Mouse (Mus musculus) brain, embryonic 14.5 days (tissue): Measurements from ENCODE around the gene Eya3.

Source experiments
- CTCF ChIP-seq: fragments of 200-500 bp; IDR thresholded peaks from 2 replicates; pipeline ENCODE4 v1.5.1; 2012; ENCODE audit warnings: inconsistent platforms, mild to moderate bottlenecking, moderate library complexity, borderline replicate concordance; ENCODE audit not compliant: insufficient read depth, insufficient read length; ENCODE audit errors: extremely low read depth
- POLR2A ChIP-seq: fragments of 200-500 bp; IDR thresholded peaks from 2 replicates; pipeline ENCODE4 v1.6.1; 2012; ENCODE audit warnings: mild to moderate bottlenecking, inconsistent platforms, borderline replicate concordance; ENCODE audit not compliant: poor library complexity, insufficient read depth, insufficient read length, severe bottlenecking; ENCODE audit errors: extremely low read depth

GRCm38 (mm10) chr4:132733071-132733770 lies 94.4 kb downstream of the Eya3 start:
- TF ChIP-seq CTCF, result no peak
- TF ChIP-seq POLR2A, result no peak
